Mouse (Mus musculus) liver, postnatal 0 days (tissue): ENCODE data around the gene Cgref1. TPM values are rescaled to one million over a fixed set of nuclear protein-coding genes. Genes with fewer than 3 reads are reported as not detected.

ENCODE experiments used
- ATAC-seq: fragments of 200-750 bp; cut with Nextera tagmentation; 2 replicates; pipeline ENCODE4 v1.8.0; 2017; ENCODE audit warnings: mild to moderate bottlenecking, moderate library complexity
- DNase-seq: peaks from one replicate; pipeline ENCODE4 v3.0.0-alpha.2; 2016
- H3K27ac ChIP-seq: fragments of 300-500 bp; sonication (generic); 2 replicates; pipeline ENCODE4 v1.5.1; 2014; ENCODE audit warnings: antibody characterized with exemption, moderate library complexity, mild to moderate bottlenecking, low read depth
- H3K27me3 ChIP-seq: fragments of 300-500 bp; sonication (generic); 2 replicates; pipeline ENCODE4 v1.6.1; 2014; ENCODE audit warnings: low read length, control low read depth, mixed read lengths; ENCODE audit not compliant: insufficient read depth
- H3K36me3 ChIP-seq: fragments of 300-500 bp; sonication (generic); replicated peaks from 2 replicates; pipeline ENCODE4 v1.6.1; 2014; ENCODE audit warnings: mild to moderate bottlenecking, control low read depth, low read length, moderate library complexity, mixed read lengths; ENCODE audit not compliant: insufficient read depth
- H3K4me1 ChIP-seq: fragments of 300-500 bp; sonication (generic); 2 replicates; pipeline ENCODE4 v1.6.1; 2014; ENCODE audit warnings: antibody characterized with exemption, mild to moderate bottlenecking, control low read depth; ENCODE audit not compliant: insufficient read depth
- H3K4me2 ChIP-seq: fragments of 300-500 bp; sonication (generic); 2 replicates; pipeline ENCODE4 v1.6.1; 2014; ENCODE audit warnings: low read depth, mild to moderate bottlenecking, low read length, moderate library complexity, mixed read lengths
- H3K4me3 ChIP-seq: fragments of 300-500 bp; sonication (generic); 2 replicates; pipeline ENCODE4 v1.5.1; 2014; ENCODE audit warnings: low read depth, low read length
- H3K9ac ChIP-seq: fragments of 300-500 bp; sonication (generic); replicated peaks from 2 replicates; pipeline ENCODE4 v1.6.1; 2014; ENCODE audit warnings: mild to moderate bottlenecking, moderate library complexity
- H3K9me3 ChIP-seq: fragments of 300-500 bp; sonication (generic); 2 replicates; pipeline ENCODE4 v1.6.1; 2016; ENCODE audit warnings: mild to moderate bottlenecking, control low read depth, low read length, mixed read lengths
- CTCF ChIP-seq: sonication (generic); IDR thresholded peaks from 2 replicates; pipeline ENCODE4 v1.5.1; 2016; ENCODE audit warnings: antibody characterized with exemption, low read depth
- EP300 ChIP-seq: IDR thresholded peaks from 2 replicates; pipeline ENCODE4 v1.6.1; 2016; ENCODE audit warnings: antibody characterized with exemption, low read depth, mild to moderate bottlenecking
- WGBS: fragments of 180-500 bp; shearing (Covaris S2); extraction: QIAGEN DNeasy Blood & Tissue Kit; methylation state at CpG from one replicate; pipeline ENCODE4 v1.1.7; 2014; ENCODE audit not compliant: insufficient replicate concordance; 5-methylcytosine and 5-hydroxymethylcytosine counted together
- polyA plus RNA-seq: library from polyadenylated mRNA; unstranded; fragments of >200 nt; fragmentation: Nextera tagmentation; extraction: Ambion mirVana; gene quantifications from 2 replicates; pipeline ENCODE4 v1.2.1, GENCODE M21; 2015

The Cgref1 gene
- polyA plus RNA-seq, 1 experiment from 2014 or later = 18.7 TPM

DNA sequence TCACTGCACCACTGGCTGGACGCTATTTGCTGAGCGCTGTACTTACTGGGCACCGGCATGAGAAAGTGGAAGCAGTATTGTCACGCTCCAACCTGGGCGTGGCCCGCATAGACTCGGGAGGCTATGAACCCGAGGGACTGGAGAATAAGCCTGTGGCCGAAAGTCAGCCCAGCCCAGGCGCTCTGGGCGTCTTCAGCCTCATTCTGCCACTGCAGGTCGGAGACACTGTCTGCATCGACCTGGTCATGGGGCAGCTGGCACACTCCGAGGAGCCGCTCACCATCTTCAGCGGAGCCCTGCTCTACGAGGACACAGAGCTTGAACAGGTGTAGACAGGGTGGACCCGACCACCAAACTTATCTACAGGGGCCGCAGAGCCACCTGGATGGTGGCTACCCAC lies 24.8 kb downstream of the Cgref1 start:
- no peaks in the 10 kb centered on the region for H3K27me3 ChIP-seq
- H3K36me3 ChIP-seq = peaks cover 11% of the 10 kb centered on the region
- H3K4me1 ChIP-seq = peaks cover 41% of the 10 kb centered on the region
- no peak overlapping the region for H3K9ac ChIP-seq
- no peaks in the 10 kb centered on the region for H3K9me3 ChIP-seq
- 69% methylated on average over 19 of the region's 19 CpGs for WGBS
- no peak for DNase-seq
- no peak for ATAC-seq
- peak overlapping the region; percentile 92 for H3K4me2 ChIP-seq
- TF ChIP-seq CTCF (no peak), EP300 (no peak)
- H3K27ac ChIP-seq = peak overlapping the region; percentile 88; the same call in 1 of the 2 replicates
- H3K4me3 ChIP-seq = 0 out of 2 replicates have a peak overlapping the region, but pooled peaks have one; percentile 69

GRCm38 (mm10) chr5:30919831-30920614 lies 25.4 kb downstream of the Cgref1 start:
- H3K27me3 ChIP-seq = no peaks in the 10 kb centered on the region
- ATAC-seq (no peak), DNase-seq (no peak)
- peak overlapping the region; percentile 88; the same call in 1 of the 2 replicates for H3K27ac ChIP-seq
- no peak overlapping the region for H3K4me3 ChIP-seq
- H3K4me1 ChIP-seq = peaks cover 47% of the 10 kb centered on the region
- H3K9me3 ChIP-seq = no peaks in the 10 kb centered on the region
- WGBS = 71% methylated on average over 11 of the region's 11 CpGs
- no peak overlapping the region for H3K9ac ChIP-seq
- TF ChIP-seq CTCF (no peak), EP300 (no peak)
- peaks cover 11% of the 10 kb centered on the region for H3K36me3 ChIP-seq
- peak overlapping the region; percentile 92; the same call in 1 of the 2 replicates for H3K4me2 ChIP-seq

DNA sequence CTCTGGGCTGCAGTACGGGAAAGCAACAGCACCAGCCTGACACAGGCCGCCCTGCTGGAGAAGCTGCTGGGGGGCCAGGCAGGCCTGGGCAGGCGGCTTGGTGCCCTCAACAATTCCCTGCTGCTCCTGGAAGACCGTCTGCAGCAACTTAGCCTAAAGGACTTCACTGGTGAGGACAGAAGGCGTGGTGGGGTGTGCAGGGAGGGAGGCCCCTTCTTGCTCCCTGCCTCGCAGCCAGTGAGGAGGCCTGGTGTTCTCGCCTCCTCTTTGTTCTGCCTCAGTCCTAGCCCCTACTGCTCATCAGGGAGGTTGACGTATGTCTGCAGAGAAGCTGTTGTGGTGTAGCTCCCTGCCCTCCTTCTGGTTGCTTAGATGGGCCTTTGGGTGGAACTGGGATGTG lies 26.7 kb downstream of the Cgref1 start:
- H3K4me1 ChIP-seq = peaks cover 60% of the 10 kb centered on the region
- H3K4me2 ChIP-seq = no peak overlapping the region
- TF ChIP-seq EP300 (no peak), CTCF (no peak)
- no peaks in the 10 kb centered on the region for H3K27me3 ChIP-seq
- H3K9me3 ChIP-seq = no peaks in the 10 kb centered on the region
- 78% methylated on average over 8 of the region's 8 CpGs for WGBS
- no peak overlapping the region for H3K4me3 ChIP-seq
- peaks cover 11% of the 10 kb centered on the region for H3K36me3 ChIP-seq
- DNase-seq = no peak
- no peak for ATAC-seq
- no peak overlapping the region for H3K9ac ChIP-seq
- H3K27ac ChIP-seq = no peak overlapping the region

- ATAC-seq (no peak), DNase-seq (no peak)
- WGBS = 85% methylated on average over 31 of the region's 31 CpGs
- Histone ChIP-seq H3K9ac (no peak overlapping the region), H3K4me3 (no peak overlapping the region), H3K9me3 (no peaks in the 10 kb centered on the region), H3K27ac (no peak overlapping the region), H3K27me3 (no peaks in the 10 kb centered on the region), H3K4me2 (no peak overlapping the region), H3K4me1 (peaks cover 60% of the 10 kb centered on the region), H3K36me3 (peaks cover 11% of the 10 kb centered on the region)
- TF ChIP-seq CTCF (no peak), EP300 (no peak)
These were observed 27.3 kb downstream of the Cgref1 start for GRCm38 (mm10) chr5:30917891-30918670.

DNA sequence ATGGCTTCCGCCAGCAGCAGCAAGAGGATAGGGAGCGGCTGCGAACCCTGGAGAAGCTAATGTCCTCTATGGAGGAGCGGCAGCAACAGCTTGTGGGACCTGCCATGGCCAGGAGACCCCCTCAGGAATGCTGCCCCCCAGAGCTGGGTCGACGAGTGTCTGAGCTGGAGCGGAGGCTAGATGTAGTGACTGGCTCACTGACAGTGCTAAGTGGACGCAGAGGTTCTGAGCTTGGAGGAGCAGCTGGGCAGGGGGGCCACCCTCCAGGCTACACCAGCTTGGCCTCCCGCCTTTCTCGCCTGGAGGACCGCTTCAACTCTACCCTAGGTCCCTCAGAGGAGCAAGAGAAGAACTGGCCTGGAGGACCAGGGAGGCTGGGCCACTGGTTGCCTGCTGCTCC lies 28.0 kb downstream of the Cgref1 start:
- Histone ChIP-seq H3K4me2 (no peak overlapping the region), H3K27ac (peak overlapping the region; percentile 68), H3K9me3 (no peaks in the 10 kb centered on the region), H3K27me3 (no peaks in the 10 kb centered on the region), H3K4me1 (peaks cover 61% of the 10 kb centered on the region), H3K9ac (no peak overlapping the region), H3K36me3 (peaks cover 11% of the 10 kb centered on the region), H3K4me3 (no peak overlapping the region)
- DNase-seq (no peak), ATAC-seq (no peak)
- TF ChIP-seq EP300 (no peak), CTCF (no peak)
- WGBS = 82% methylated on average over 11 of the region's 11 CpGs

- Histone ChIP-seq H3K27me3 (no peaks in the 10 kb centered on the region), H3K9me3 (no peaks in the 10 kb centered on the region), H3K36me3 (peaks cover 11% of the 10 kb centered on the region), H3K4me2 (no peak overlapping the region), H3K27ac (peak overlapping the region; percentile 68), H3K9ac (no peak overlapping the region), H3K4me3 (no peak overlapping the region), H3K4me1 (peaks cover 62% of the 10 kb centered on the region)
- WGBS = 88% methylated on average over 9 of the region's 9 CpGs
- DNase-seq (peak; percentile 14), ATAC-seq (no peak)
- TF ChIP-seq EP300 = no peak
- TF ChIP-seq CTCF = no peak
These were observed 28.6 kb downstream of the Cgref1 start for GRCm38 (mm10) chr5:30916841-30917240.
